Mouse (Mus musculus) testis, adult 2 months (tissue): ENCODE results near the gene Scgn.

Experiments used
- CTCF ChIP-seq: fragments of 200-500 bp; IDR thresholded peaks from 2 replicates; pipeline ENCODE4 v1.5.1; 2012; ENCODE audit warnings: low read depth, mild to moderate bottlenecking, inconsistent platforms, low read length, moderate library complexity; ENCODE audit not compliant: control insufficient read depth, insufficient read depth, insufficient replicate concordance
- POLR2A ChIP-seq: fragments of 200-500 bp; IDR thresholded peaks from 2 replicates; pipeline ENCODE4 v1.6.1; 2012; ENCODE audit warnings: low read depth, mild to moderate bottlenecking, inconsistent platforms, low read length, moderate library complexity; ENCODE audit not compliant: control insufficient read depth

- TF ChIP-seq CTCF (no peak), POLR2A (no peak)
Observed at GRCm38 (mm10) chr13:23938699-23939098, 52.3 kb downstream of the Scgn start.
